Mouse (Mus musculus) kidney, adult 11 months (tissue): ENCODE data around the gene Ptprn.
"Not testable (repeated sequence)": the region's sequence is repeated elsewhere in the genome, so short reads cannot be mapped to it uniquely, and the experiment has no call there.

Experiments used
- DNase-seq: peaks from one replicate; pipeline ENCODE4 v3.0.0; 2022

Ptprn gene

DNA sequence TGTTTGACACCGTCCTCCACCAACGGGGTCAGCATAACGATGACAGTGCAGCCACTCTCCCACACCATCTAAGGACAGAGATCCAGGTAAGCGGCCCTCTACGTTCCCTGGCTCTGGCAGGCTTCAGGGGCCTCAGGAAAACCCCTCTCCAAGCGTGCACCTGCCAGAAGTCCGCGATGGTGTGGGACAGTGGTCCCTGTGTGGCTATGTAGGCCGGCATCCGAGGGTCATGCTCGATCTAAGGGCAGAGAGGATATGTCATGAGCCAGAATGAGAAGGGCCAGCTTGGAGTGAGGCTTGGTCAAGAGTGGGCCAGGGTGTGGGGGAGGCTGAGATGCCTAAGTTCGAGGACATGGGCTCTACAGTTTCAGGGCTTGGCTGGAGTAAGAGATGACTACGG lies 12.0 kb downstream of the Ptprn start:
- DNase-seq, result no peak

DNA sequence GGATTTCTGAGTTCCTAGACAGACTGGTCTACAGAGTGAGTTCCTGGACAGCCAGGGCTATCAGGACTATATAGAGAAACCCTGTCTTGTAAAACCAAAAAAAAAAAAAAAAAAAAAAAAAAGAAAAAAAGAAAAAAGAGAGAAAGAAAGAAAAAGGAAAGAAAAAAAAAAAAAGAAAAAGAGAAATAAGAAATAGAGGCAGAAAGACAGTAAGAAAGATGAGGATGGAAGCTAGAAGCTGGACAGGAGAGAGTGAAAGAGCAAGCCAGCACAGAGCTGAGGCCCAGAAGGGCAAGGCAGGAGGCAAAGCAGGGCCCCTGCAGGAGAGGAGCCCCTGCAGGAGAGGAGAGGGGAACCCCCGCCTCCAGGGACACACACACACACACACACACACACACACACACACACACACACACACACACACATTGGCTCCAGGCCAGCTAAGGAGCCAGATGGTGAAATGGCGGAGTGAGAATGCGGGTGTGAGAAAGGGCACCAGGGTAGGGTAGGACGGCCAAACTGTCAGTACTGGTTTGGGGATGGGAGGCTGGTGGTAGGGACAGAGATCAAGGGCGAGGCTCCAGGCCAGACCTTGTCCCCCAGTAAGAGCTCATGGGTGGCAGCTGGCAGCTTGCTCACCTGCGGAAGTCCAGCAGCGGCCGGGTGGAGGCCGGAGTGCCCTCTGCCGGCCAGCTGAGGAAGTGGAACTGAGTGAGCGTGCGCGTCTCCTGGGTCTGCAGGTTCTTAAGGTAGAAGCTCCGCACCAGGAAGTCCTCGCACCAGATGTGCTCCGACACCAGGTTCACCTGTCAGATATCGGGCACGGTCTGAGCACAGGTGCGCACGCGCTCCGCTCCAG lies 13.0 kb downstream of the Ptprn start:
- DNase-seq, result peak; percentile 91

DNA sequence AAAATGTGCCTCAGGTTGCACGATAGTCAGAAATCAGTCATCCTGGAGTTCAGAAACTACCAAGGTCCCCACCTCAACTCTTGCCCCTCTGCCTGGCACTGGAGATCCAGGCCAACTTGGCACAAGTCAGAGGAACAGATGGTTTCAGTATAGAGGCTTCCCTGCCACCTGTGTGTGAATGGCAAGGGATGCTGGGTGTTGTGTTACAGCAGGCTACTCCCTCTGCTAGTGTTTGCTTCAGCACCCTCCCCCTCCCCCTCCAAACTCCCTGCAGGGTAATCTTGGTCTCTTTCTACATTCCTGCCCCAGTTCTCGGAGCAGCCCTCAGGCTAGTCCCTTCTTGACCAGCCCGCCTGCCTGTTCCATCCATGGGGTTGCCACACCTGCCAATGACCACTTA lies 13.8 kb downstream of the Ptprn start:
- DNase-seq, result no peak

GRCm38 (mm10) chr1:75248041-75248772 lies 16.1 kb downstream of the Ptprn start:
- no peak for DNase-seq

GRCm38 (mm10) chr1:75247071-75247930 lies 17.0 kb downstream of the Ptprn start:
- DNase-seq, result no peak

GRCm38 (mm10) chr1:75244836-75245235 lies 19.5 kb downstream of the Ptprn start:
- peak; percentile 60 for DNase-seq

DNA sequence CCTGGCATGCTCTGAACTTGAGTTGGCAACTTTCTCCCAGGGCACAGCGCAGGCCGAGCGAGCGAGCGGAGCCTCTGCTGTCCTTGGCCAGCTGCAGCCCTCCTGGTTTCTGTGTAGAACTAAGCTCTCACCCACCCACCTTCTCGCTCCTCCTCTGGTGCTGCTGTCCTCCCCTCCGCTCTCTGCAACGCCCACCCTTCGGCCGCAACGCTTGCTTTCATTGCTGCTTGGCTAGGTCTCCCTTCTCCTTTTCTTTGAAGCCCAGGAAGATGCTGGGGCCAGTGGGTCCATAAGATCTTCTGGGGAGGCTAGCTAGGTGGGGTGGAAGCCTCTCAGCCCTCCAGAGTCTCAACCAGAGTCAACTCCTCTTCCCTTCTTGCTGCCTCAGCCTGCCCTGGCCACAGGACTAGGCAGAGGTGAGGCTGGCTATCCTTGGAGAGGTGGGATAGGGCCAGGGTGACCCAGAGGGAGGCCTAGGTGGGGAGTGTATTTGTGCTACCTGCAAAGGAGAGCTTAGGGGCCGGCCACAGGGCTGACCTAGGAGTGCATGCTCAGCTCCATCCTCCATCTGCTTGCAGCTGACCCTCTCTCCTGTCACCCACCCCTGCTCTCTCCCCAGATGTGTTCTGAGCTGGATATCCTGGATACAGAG lies 20.0 kb downstream of the Ptprn start:
- no peak for DNase-seq

- no peak for DNase-seq
Measured at GRCm38 (mm10) chr1:75243411-75243810, 20.9 kb downstream of the Ptprn start.

DNA sequence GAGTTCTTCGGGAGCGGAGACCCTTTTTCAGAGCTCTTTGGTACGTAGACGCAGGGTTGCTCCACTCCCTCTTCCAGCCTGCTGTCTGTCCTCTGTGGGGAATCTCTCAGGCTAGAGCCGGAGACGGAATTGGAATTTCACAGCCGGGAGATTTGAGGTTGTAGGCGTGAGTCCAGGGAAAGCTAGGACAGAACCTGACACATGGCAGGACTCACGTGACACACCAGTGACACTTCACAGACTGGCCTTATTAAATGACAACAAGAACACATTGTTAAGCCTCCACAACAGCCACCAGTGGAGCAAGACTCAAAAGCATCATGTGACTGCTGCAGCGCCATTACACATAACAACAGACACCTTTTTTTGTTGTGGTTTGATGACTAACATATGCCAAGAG lies 24.7 kb downstream of the Ptprn start:
- DNase-seq, result no peak

GRCm38 (mm10) chr1:75236117-75237050 lies 27.9 kb downstream of the Ptprn start, which contains the start of gene Dnajb2:
Gene Dnajb2 (plus strand): TSS chr1:75236406.
- peak; percentile 94 for DNase-seq

GRCm38 (mm10) chr1:75234606-75235005 lies 29.7 kb downstream of the Ptprn start:
- peak; percentile 75 for DNase-seq

DNA sequence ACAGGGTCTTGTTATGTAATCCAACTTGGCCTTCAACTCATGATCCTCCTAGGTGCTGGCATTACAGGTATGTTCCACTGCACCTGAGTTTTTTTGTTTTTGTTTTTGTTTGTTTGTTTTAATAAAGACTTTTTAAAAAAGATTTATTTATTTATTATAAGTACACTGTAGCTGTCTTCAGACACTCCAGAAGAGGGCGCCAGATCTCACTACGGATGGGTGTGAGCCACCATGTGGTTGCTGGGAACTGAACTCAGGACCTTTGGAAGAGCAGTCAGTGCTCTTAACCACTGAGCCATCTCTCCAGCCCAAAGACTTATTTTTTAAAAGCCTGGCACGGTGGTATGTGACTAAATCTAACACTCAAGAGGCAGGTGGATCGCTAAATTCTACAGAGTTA lies 31.8 kb downstream of the Ptprn start:
- DNase-seq, result not testable (repeated sequence)

- DNase-seq, result no peak
Measured at GRCm38 (mm10) chr1:75231664-75232152, 32.6 kb downstream of the Ptprn start, which contains the start of gene A630095N17Rik. Gene A630095N17Rik (minus strand): TSS chr1:75232102.

GRCm38 (mm10) chr1:75231224-75231623 lies 33.1 kb downstream of the Ptprn start:
- no peak for DNase-seq

DNA sequence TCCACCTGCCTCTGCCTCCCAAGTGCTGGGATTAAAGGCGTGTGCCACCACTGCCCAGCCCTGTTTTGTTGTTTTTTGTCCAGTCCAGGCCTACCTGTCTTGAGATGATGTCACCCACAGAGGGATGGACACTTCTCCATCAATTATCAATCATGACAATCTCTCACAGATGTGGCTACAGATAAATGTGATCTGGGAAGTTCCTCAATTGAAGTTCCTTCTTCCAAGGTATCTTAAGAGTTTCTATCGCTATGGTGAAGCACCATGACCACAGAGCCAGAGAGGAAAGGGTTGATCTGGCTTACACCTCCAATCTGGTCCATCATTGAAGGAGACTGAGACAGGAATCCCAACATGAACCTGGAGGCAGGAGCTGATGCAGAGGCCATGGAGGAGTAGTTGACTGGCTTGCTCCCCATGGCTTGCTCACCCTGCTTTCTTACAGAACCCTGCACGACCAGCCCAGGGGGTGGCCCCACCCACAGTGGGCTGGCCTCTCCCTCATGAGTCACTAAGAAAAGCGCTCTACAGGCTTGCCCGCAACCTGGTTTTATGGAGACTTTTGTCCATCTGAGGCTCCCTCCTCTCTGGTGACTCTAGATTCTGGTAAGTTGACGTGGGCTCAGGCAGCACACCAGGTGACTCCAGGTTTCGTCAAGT lies 33.8 kb downstream of the Ptprn start:
- no peak for DNase-seq

DNA sequence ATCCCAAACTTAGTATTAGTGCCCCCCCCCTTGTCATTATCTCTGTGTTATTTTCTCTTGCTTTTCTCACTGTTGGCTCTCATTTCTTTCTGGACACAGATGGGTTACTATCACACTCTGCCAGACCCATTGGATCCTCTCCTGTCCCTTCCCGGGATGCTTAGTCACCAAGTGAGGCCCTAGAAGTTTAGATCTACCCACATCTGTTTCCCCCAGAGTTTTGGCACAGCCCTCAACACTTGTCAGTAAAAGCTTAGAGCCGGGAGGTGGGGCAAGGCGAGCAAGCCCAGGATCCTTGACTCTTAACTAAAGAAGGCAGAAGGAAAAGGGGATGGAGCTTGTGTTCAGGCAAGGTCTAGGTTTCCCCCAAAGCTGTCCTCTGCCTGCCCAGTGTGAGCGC lies 35.1 kb downstream of the Ptprn start:
- DNase-seq, result no peak

DNA sequence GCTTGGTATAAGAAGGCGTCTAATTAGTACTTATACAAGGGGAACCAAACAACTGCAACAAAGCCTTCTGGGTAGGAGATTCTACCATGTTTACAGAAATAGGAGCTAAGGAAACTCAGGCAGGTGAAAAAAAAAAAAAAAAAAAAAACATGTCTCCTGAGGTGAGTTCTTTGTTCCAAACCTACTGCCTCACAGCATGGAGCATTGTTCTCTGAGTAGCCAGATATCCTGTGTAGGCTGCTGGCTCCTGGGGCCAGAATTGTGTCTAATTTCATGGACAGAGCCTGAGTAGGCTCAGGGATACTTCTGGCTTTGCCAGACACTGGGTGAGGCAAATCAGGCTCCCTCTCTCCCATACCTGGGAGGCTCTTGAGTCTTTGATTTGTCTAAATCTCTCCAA lies 36.6 kb downstream of the Ptprn start:
- no peak for DNase-seq

DNA sequence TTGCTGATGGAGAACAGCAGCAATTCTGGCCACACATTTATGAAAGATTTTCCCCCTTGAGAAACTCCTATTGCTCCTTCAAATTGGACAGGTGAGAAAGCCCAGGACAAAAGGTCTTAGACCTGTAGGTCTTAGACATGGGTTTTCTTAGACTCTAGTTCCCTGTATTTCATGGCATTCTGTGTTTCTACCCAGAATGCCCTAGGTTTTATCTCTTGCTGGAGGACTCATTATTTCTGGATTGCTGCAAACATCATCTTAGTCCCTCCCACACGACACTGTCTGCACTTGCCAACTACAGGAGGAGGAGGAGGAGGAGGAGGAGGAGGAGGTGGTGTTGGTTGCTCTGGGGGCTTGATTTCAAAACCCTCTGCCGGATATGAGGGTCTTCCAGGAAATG lies 38.2 kb downstream of the Ptprn start:
- no peak for DNase-seq

- DNase-seq, result no peak
Measured at GRCm38 (mm10) chr1:75225473-75225872, 38.8 kb downstream of the Ptprn start.

- no peak for DNase-seq
Measured at GRCm38 (mm10) chr1:75223532-75223931, 40.8 kb downstream of the Ptprn start.

DNA sequence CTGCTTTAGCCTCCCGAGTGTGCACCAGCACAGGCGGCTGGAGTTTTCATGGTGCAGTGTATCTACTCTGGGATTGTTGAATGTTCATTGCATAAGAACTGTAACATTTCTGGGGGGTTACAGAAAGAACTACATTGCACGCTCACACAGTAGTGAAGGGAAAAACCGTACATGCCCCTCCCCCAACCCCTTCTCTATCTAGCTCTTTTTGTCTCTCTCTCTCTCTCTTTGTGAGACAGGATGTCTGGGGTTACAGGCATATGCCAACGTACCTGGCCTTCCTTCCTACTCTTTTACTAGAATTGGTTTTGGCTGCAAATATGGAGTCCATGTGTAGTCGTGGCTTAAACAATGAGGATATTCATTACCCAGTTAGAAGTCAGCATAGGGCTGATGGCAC lies 41.4 kb downstream of the Ptprn start:
- no peak for DNase-seq
